Mouse (Mus musculus) kidney, embryonic 15.5 days (tissue): ENCODE results near the gene Mgat5. TPM values are rescaled to one million over a fixed set of nuclear protein-coding genes. Genes with fewer than 3 reads are reported as not detected.

Experiments used
- ATAC-seq: fragments of 200-750 bp; cut with Nextera tagmentation; replicated peaks from 2 replicates; pipeline ENCODE4 v1.8.0; 2017; ENCODE audit warnings: moderate TSS enrichment; ENCODE audit not compliant: low FRiP score
- H3K27ac ChIP-seq: fragments of 300-500 bp; sonication (generic); 2 replicates; pipeline ENCODE4 v1.5.1; 2015; ENCODE audit warnings: mild to moderate bottlenecking, inconsistent platforms
- H3K27me3 ChIP-seq: fragments of 300-500 bp; sonication (generic); 2 replicates; pipeline ENCODE4 v1.6.1; 2015; ENCODE audit warnings: inconsistent platforms
- H3K36me3 ChIP-seq: fragments of 300-500 bp; sonication (generic); 2 replicates; pipeline ENCODE4 v1.6.1; 2015; ENCODE audit warnings: inconsistent platforms
- H3K4me1 ChIP-seq: fragments of 300-500 bp; sonication (generic); 2 replicates; pipeline ENCODE4 v1.6.1; 2015; ENCODE audit warnings: inconsistent platforms
- H3K4me2 ChIP-seq: fragments of 300-500 bp; sonication (generic); 2 replicates; pipeline ENCODE4 v1.6.1; 2015; ENCODE audit warnings: moderate library complexity, mild to moderate bottlenecking, inconsistent platforms
- H3K4me3 ChIP-seq: fragments of 300-500 bp; sonication (generic); replicated peaks from 2 replicates; pipeline ENCODE4 v1.5.1; 2015; ENCODE audit warnings: mild to moderate bottlenecking, inconsistent platforms
- H3K9ac ChIP-seq: fragments of 300-500 bp; sonication (generic); 2 replicates; pipeline ENCODE4 v1.6.1; 2015; ENCODE audit warnings: mild to moderate bottlenecking, inconsistent platforms
- H3K9me3 ChIP-seq: fragments of 300-500 bp; sonication (generic); replicated peaks from 2 replicates; pipeline ENCODE4 v1.6.1; 2016; ENCODE audit warnings: inconsistent platforms
- WGBS: fragments of 180-500 bp; shearing (Covaris S2); methylation state at CpG from one replicate; pipeline ENCODE4 v1.1.7; 2015; ENCODE audit warnings: mixed read lengths; 5-methylcytosine and 5-hydroxymethylcytosine counted together
- polyA plus RNA-seq: library from polyadenylated mRNA; unstranded; fragments of >200 nt; fragmentation: Nextera tagmentation; extraction: Ambion mirVana; gene quantifications from 2 replicates; pipeline ENCODE4 v1.2.1, GENCODE M21; 2015

Gene Mgat5
- polyA plus RNA-seq, 1 experiment from 2014 or later = 8.6 TPM

DNA sequence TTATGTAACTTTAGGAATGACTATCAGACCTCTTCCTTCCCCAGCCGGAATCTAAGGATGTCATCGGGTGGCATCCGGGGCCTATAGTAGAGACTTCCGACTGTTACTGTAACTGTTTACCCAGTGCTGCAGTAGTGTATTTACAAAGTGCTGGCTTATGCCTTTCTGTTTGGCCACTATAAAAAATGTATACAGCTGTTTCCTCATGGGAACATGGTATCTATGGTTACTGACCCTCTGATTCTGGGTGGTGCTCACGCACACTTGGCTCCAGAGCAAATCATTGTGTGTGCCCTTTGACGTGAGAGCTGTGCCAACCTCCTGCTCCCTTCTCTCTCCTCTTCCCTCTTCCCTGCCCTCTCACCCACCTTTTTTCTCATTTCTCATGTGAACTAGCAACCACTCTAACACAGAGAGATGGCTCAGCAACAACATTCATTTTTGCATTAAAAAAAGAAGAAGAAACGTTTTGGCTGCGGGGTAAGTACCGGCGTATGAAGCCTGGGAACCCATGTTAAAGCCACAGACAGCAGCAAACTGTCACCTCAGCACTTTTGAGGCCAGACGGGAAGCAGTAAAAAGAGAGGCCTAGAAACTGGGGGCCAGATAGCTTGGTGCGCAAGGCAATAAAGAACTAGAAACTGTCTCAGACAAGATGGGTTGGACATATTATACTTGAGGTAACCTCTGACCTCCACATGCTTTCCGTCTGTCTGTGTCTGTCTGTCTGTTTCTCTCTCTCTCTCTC is 65.6 kb downstream of the Mgat5 start:
- Histone ChIP-seq H3K36me3 (0 out of 2 replicates have a peak, but pooled peaks cover 6% of the 10 kb centered on the region), H3K27ac (no peak overlapping the region), H3K4me1 (0 out of 2 replicates have a peak, but pooled peaks cover 4% of the 10 kb centered on the region), H3K27me3 (no peaks in the 10 kb centered on the region), H3K4me2 (no peak overlapping the region), H3K9me3 (no peaks in the 10 kb centered on the region), H3K4me3 (no peak overlapping the region), H3K9ac (no peak overlapping the region)
- ATAC-seq = no peak
- WGBS = 67% methylated on average over 13 of the region's 13 CpGs

DNA sequence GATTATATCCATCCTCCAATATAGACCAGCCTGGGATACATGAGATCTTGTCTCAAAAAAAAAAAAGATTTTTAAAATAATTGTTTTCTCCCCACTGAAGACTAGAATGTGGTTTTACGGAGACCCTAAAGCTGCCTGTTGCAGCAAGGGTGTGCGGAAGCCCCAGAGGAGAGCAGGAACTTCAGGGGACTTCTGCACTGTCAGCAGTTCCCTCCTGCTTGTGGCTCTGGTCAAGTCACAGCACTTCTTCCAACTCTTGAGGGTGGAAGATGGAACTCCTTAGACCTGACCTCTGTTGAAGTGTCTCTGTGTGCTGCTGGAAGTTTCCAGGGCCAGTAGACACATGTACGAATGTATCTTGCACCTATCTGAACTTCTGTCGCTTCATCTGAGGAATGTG is 66.3 kb downstream of the Mgat5 start:
- Histone ChIP-seq H3K9me3 (no peaks in the 10 kb centered on the region), H3K36me3 (0 out of 2 replicates have a peak, but pooled peaks cover 6% of the 10 kb centered on the region), H3K9ac (no peak overlapping the region), H3K27ac (no peak overlapping the region), H3K4me3 (no peak overlapping the region), H3K4me1 (0 out of 2 replicates have a peak, but pooled peaks cover 4% of the 10 kb centered on the region), H3K27me3 (no peaks in the 10 kb centered on the region), H3K4me2 (no peak overlapping the region)
- 92% methylated on average over 4 of the region's 4 CpGs for WGBS
- ATAC-seq = no peak

DNA sequence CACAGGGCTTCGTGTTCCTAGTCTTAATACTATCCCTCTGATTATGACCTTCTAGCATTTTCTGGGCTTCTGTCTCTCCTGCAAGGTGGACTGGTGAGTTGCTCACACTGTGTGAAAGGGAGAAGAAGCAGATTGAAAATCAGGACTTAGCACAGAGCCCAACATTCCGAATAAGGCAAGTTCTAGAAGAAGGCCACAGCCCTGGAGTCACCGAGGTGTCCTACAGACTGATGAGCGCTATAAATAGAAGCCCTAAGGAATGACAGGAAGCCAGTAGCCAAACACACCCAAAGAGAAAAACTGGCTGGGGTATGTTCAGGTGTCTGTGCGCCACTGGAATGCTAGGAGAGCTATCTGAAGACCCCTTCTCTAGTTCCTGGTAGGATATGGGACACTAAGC is 68.5 kb downstream of the Mgat5 start:
- Histone ChIP-seq H3K27me3 (no peaks in the 10 kb centered on the region), H3K9me3 (no peaks in the 10 kb centered on the region), H3K27ac (no peak overlapping the region), H3K4me1 (0 out of 2 replicates have a peak, but pooled peaks cover 4% of the 10 kb centered on the region), H3K9ac (no peak overlapping the region), H3K36me3 (0 out of 2 replicates have a peak, but pooled peaks cover 6% of the 10 kb centered on the region), H3K4me2 (no peak overlapping the region), H3K4me3 (no peak overlapping the region)
- 83% methylated on average over 5 of the region's 5 CpGs for WGBS
- no peak for ATAC-seq

DNA sequence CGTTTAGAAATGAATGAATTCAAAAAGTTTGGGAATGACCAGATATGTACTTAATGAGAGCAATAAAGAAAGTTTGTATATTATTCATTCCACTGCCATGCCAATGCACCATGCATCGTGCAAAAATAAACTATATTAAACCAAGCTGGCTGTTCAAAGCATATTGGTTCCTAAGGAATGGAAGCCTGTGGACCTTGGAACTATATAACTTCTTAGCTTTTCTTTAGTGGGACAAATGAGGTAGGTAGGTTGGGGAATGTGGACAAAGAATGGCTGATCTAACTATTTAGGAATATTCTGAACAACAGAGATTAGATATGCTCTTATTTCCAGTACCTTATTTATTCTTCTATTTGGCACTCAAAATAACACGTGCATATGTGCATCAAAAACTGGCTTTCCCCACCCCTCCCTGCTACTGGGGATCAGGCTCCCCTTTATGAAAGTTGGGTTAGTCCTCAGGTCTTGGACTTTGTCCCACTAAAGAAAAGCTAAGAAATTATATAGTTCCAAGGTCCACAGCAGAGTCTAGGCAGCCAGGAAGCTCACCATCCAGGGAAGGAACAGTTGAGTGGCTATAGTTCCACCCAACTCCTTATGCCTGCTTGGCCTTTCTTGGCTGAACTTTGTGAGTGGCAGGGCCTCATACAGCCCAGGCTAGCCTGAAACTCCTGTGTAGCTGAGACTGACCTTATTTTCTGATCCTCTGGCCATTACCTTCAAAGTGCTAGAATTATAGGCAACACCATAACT is 70.9 kb downstream of the Mgat5 start:
- 92% methylated on average over 3 of the region's 3 CpGs for WGBS
- Histone ChIP-seq H3K4me1 (no peaks in the 10 kb centered on the region), H3K27ac (no peak overlapping the region), H3K36me3 (0 out of 2 replicates have a peak, but pooled peaks cover 6% of the 10 kb centered on the region), H3K4me3 (no peak overlapping the region), H3K4me2 (no peak overlapping the region), H3K9ac (no peak overlapping the region), H3K9me3 (no peaks in the 10 kb centered on the region), H3K27me3 (no peaks in the 10 kb centered on the region)
- no peak for ATAC-seq

DNA sequence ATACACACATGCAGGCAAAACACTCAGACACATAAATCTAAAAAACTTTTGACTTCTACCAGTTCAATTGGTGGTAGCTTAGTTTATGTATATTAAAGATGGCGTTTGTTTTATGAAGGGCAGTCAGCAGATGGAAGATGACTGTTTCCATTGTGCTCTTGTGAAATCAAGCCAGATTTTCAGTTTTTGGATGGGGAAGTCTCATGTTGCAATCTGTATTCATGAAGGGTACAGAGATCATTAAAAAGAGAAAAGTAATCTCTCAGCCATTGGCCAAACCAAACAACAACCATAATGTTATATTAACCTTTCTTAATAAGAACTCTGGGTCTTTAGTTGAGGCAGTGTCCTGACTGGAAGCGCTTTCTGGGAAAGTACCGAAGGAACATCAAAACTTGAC is 73.3 kb downstream of the Mgat5 start:
- H3K27ac ChIP-seq = no peak overlapping the region
- H3K9ac ChIP-seq = no peak overlapping the region
- H3K4me3 ChIP-seq = no peak overlapping the region
- H3K27me3 ChIP-seq = no peaks in the 10 kb centered on the region
- ATAC-seq = no peak
- WGBS = 90% methylated on average over 3 of the region's 3 CpGs
- H3K4me2 ChIP-seq = no peak overlapping the region
- H3K9me3 ChIP-seq = no peaks in the 10 kb centered on the region
- H3K36me3 ChIP-seq = 0 out of 2 replicates have a peak, but pooled peaks cover 6% of the 10 kb centered on the region
- H3K4me1 ChIP-seq = no peaks in the 10 kb centered on the region

DNA sequence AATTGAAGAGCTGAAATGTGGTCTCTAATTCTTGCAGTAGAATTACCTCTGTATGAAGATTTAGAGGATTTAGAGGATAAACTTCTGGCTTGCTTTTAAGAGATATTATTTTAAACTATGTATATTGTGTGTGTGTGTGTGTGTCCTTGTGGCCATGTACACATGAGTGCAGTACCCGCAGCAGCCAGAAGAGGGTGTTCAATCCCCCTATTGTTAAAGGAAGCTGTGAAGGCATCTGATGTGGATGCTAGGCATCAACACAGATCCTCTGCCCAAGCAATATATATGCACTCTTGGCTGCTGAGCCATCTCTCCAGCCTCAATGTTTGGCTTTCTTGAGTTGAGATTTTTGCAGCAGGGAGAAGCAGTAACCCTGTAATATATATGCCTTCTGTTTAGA is 75.4 kb downstream of the Mgat5 start:
- no peak overlapping the region for H3K27ac ChIP-seq
- H3K4me2 ChIP-seq = no peak overlapping the region
- no peak overlapping the region for H3K4me3 ChIP-seq
- no peaks in the 10 kb centered on the region for H3K27me3 ChIP-seq
- H3K9me3 ChIP-seq = no peaks in the 10 kb centered on the region
- H3K4me1 ChIP-seq = no peaks in the 10 kb centered on the region
- no peak for ATAC-seq
- WGBS = 85% methylated on average over 1 of the region's 1 CpGs
- no peaks in the 10 kb centered on the region for H3K36me3 ChIP-seq
- H3K9ac ChIP-seq = no peak overlapping the region

DNA sequence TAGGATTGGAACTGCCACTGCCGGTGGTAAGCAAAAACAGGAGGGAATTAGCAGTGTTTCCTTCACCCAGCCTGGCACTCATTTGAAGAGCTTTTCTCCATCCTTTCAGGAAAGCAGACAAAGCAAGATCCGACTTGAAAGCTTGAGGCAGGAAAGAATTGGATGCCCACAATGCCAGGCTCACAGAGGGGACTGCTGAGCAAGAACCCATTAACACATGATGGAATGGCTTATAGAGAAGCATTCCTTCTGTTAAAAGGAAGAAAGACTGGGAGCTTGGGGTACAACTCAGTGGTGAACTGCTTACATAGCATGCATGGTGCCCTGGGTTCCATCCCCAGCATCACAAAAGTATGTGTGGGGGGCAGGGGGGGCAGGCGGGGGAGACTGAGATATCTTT is 80.2 kb downstream of the Mgat5 start:
- no peaks in the 10 kb centered on the region for H3K27me3 ChIP-seq
- H3K9me3 ChIP-seq = no peaks in the 10 kb centered on the region
- H3K27ac ChIP-seq = no peak overlapping the region
- no peaks in the 10 kb centered on the region for H3K4me1 ChIP-seq
- H3K36me3 ChIP-seq = no peaks in the 10 kb centered on the region
- no peak for ATAC-seq
- no peak overlapping the region for H3K4me3 ChIP-seq
- no peak overlapping the region for H3K4me2 ChIP-seq
- no peak overlapping the region for H3K9ac ChIP-seq
- 79% methylated on average over 3 of the region's 3 CpGs for WGBS

DNA sequence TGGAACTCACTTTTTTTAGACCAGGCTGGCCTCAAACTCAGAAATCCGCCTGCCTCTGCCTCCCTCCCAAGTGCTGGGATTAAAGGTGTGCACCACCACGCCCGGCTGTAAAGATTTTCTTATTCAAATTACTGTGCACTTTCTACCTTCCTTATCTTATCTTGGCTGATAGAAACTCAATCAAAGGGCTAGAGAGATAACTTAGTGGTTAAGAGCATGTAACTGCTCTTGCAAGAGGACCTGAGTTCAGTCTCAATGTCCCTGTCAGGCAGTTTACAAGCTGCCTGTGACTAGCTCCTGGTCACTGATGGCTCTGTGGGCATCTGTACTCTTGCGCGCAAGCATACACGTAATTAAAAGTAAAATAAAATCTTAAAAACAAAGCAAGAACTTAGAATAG is 82.7 kb downstream of the Mgat5 start:
- H3K27ac ChIP-seq = no peak overlapping the region
- WGBS = 96% methylated on average over 6 of the region's 6 CpGs

DNA sequence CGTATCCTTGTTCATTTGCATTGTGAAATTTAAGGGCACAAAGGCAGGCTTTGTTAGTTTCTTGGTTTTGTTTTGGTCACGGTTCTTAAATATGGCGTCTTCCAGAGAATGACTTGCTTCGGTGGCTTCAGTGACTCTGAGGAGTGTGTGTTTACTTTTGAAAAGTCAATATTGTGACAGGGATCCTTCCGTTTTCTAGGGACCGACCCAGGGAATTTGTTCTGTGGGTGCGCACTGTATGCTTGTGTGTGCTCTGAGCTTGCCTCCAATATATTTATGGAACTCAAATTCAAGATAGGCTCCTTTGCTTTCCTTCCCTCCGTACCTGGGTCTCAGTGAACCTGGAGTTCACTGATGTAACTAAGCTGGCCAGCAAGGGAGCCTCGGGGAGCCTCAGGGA is 86.1 kb downstream of the Mgat5 start:
- no peak overlapping the region for H3K4me2 ChIP-seq
- 49% methylated on average over 9 of the region's 9 CpGs for WGBS
- H3K4me3 ChIP-seq = no peak overlapping the region
- no peak overlapping the region for H3K27ac ChIP-seq
- no peaks in the 10 kb centered on the region for H3K36me3 ChIP-seq
- no peaks in the 10 kb centered on the region for H3K9me3 ChIP-seq
- peaks cover 21% of the 10 kb centered on the region for H3K4me1 ChIP-seq
- no peak; the same call in 1 of the 2 replicates for ATAC-seq
- no peaks in the 10 kb centered on the region for H3K27me3 ChIP-seq
- H3K9ac ChIP-seq = no peak overlapping the region

More for the DNA sequence above, 82.7 kb downstream of the Mgat5 start:
- peaks cover 10% of the 10 kb centered on the region for H3K4me1 ChIP-seq
- H3K36me3 ChIP-seq = no peaks in the 10 kb centered on the region
- H3K4me3 ChIP-seq = no peak overlapping the region
- no peak overlapping the region for H3K4me2 ChIP-seq
- no peaks in the 10 kb centered on the region for H3K9me3 ChIP-seq
- ATAC-seq = no peak
- H3K9ac ChIP-seq = no peak overlapping the region
- H3K27me3 ChIP-seq = no peaks in the 10 kb centered on the region

DNA sequence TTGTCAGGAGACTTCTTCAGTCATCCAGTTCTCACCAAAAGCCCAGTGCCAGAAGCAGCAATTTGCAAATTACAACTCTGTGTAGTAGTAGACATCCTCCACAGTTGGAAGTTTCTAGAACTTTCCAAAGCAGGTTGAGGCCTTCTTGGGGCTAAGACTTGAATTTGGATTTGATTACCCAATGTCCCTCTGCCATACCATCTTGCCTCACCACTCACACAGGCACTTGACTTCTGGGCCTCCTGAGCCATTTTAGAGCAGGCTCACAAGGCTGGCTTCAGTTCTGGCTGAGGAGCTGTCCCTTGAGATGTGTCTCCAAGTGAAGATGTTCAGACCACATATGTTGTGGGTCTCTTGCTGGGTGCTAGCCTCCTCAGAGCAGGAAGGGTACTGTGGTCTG is 86.9 kb downstream of the Mgat5 start:
- Histone ChIP-seq H3K4me3 (no peak overlapping the region), H3K4me2 (no peak overlapping the region), H3K27ac (no peak overlapping the region), H3K9ac (no peak overlapping the region), H3K27me3 (no peaks in the 10 kb centered on the region), H3K4me1 (peaks cover 21% of the 10 kb centered on the region), H3K9me3 (no peaks in the 10 kb centered on the region), H3K36me3 (no peaks in the 10 kb centered on the region)
- ATAC-seq = peak; percentile 24; the same call in 1 of the 2 replicates

DNA sequence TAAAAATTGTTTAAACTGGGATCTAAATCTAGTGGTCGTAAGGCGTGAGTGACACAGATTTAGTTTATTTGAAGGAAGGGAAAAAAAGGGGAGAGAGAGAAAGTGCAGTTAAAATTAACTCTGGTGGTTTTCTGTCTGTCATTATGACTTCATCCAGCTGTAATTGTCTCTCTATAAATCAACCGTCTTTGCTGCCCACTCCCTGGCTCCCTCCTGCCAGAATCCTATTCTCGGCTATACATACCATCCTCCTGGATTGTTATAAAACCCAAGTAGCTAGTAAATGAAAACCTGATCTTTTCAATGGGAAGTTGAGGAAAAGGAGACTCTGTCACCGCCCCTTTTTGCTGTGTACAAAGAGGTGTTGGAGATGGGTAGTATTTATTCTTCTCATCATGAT is 88.5 kb downstream of the Mgat5 start:
- Histone ChIP-seq H3K4me2 (no peak overlapping the region), H3K9me3 (no peaks in the 10 kb centered on the region), H3K9ac (no peak overlapping the region), H3K4me3 (no peak overlapping the region), H3K27me3 (no peaks in the 10 kb centered on the region), H3K36me3 (no peaks in the 10 kb centered on the region), H3K27ac (no peak overlapping the region), H3K4me1 (peaks cover 21% of the 10 kb centered on the region)
- WGBS = 38% methylated on average over 5 of the region's 5 CpGs
- ATAC-seq = no peak

DNA sequence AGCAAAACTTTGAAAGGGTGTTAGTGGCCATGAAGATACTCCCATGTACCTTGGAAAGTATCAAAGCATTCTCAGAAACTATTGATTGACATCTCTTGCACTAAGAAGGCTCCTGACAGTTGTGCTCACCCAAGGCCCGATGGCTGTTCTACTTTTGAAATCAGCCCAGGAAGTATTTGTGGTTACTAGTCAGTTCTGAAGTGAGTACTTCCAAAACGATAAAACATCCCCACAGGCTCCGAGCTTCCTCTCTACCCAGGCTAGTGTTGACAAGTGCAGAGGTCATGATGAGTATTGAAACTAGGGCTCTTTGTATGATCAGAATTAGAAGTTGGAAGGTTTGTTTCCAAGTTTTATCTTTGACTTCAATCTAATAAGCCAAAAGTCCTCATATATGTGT is 92.0 kb downstream of the Mgat5 start:
- Histone ChIP-seq H3K4me3 (no peak overlapping the region), H3K9me3 (no peaks in the 10 kb centered on the region), H3K9ac (no peak overlapping the region), H3K4me1 (peaks cover 11% of the 10 kb centered on the region), H3K4me2 (no peak overlapping the region), H3K36me3 (no peaks in the 10 kb centered on the region), H3K27me3 (no peaks in the 10 kb centered on the region), H3K27ac (no peak overlapping the region)
- ATAC-seq = no peak
- WGBS = 83% methylated on average over 3 of the region's 3 CpGs
